Mouse (Mus musculus): ENCODE results near the gene Cyp2c55. TPM values are rescaled to one million over a fixed set of nuclear protein-coding genes. Genes with fewer than 3 reads are reported as not detected.

Cyp2c55 gene
- polyA plus RNA-seq (2015; fragmentation: Nextera tagmentation; extraction: Ambion mirVana): not detected in 2 replicates

- Histone ChIP-seq H3K4me1 (ENCODE audit: control insufficient read depth, low read depth, low read length) (no peaks in the 10 kb centered on the region), H3K9me3 (replicated peaks; ENCODE audit: control insufficient read depth, low read length) (no peaks in the 10 kb centered on the region), H3K4me2 (ENCODE audit: low read depth, low read length) (no peak within 1 kb of the TSS), H3K36me3 (ENCODE audit: control insufficient read depth, insufficient read depth) (no peaks in the 10 kb centered on the region), H3K9ac (ENCODE audit: low read depth, low read length) (no peak within 1 kb of the TSS), H3K27ac (ENCODE audit: low read length) (no peak within 1 kb of the TSS), H3K27me3 (ENCODE audit: control insufficient read depth, insufficient read depth, low read depth, low read length) (no peaks in the 10 kb centered on the region), H3K4me3 (ENCODE audit: low read depth, low read length) (no peak within 1 kb of the TSS)
- ATAC-seq (ENCODE audit: low read depth): no peak
These were observed at the start of gene Cyp2c55 for GRCm38 (mm10) chr19:39006715-39007114. Gene Cyp2c55 (plus strand): TSS chr19:39007019.

- WGBS (ENCODE audit: insufficient replicate concordance): 82% methylated on average over 6 of the region's 6 CpGs
- ATAC-seq (ENCODE audit: low read depth): no peak
- Histone ChIP-seq H3K9me3 (replicated peaks; ENCODE audit: control insufficient read depth, low read length) (no peaks in the 10 kb centered on the region), H3K4me2 (ENCODE audit: low read depth, low read length) (no peak overlapping the region), H3K4me1 (ENCODE audit: control insufficient read depth, low read depth, low read length) (no peaks in the 10 kb centered on the region), H3K27ac (ENCODE audit: low read length) (no peak overlapping the region), H3K27me3 (ENCODE audit: control insufficient read depth, insufficient read depth, low read depth, low read length) (no peaks in the 10 kb centered on the region), H3K4me3 (ENCODE audit: low read depth, low read length) (no peak overlapping the region), H3K36me3 (ENCODE audit: control insufficient read depth, insufficient read depth) (peaks cover 6% of the 10 kb centered on the region), H3K9ac (ENCODE audit: low read depth, low read length) (no peak overlapping the region)
These were observed 36.1 kb upstream of the Cyp2c55 start for GRCm38 (mm10) chr19:38970741-38971140.

GRCm38 (mm10) chr19:38972581-38972980, 34.2 kb upstream of the Cyp2c55 start:
- 65% methylated on average over 5 of the region's 5 CpGs for WGBS (ENCODE audit: insufficient replicate concordance)
- Histone ChIP-seq H3K4me3 (ENCODE audit: low read depth, low read length) (no peak overlapping the region), H3K9ac (ENCODE audit: low read depth, low read length) (no peak overlapping the region), H3K4me2 (ENCODE audit: low read depth, low read length) (no peak overlapping the region), H3K4me1 (ENCODE audit: control insufficient read depth, low read depth, low read length) (no peaks in the 10 kb centered on the region), H3K9me3 (replicated peaks; ENCODE audit: control insufficient read depth, low read length) (no peaks in the 10 kb centered on the region), H3K36me3 (ENCODE audit: control insufficient read depth, insufficient read depth) (peaks cover 6% of the 10 kb centered on the region), H3K27me3 (ENCODE audit: control insufficient read depth, insufficient read depth, low read depth, low read length) (no peaks in the 10 kb centered on the region), H3K27ac (ENCODE audit: low read length) (no peak overlapping the region)
- no peak for ATAC-seq (ENCODE audit: low read depth)

- no peak overlapping the region for H3K9ac ChIP-seq (ENCODE audit: low read depth, low read length)
- no peaks in the 10 kb centered on the region for H3K27me3 ChIP-seq (ENCODE audit: control insufficient read depth, insufficient read depth, low read depth, low read length)
- 50% methylated on average over 7 of the region's 7 CpGs for WGBS (ENCODE audit: insufficient replicate concordance)
- H3K4me2 ChIP-seq (ENCODE audit: low read depth, low read length): no peak overlapping the region
- H3K4me1 ChIP-seq (ENCODE audit: control insufficient read depth, low read depth, low read length): no peaks in the 10 kb centered on the region
- H3K9me3 ChIP-seq (replicated peaks; ENCODE audit: control insufficient read depth, low read length): no peaks in the 10 kb centered on the region
- peaks cover 6% of the 10 kb centered on the region for H3K36me3 ChIP-seq (ENCODE audit: control insufficient read depth, insufficient read depth)
- no peak overlapping the region for H3K27ac ChIP-seq (ENCODE audit: low read length)
- no peak overlapping the region for H3K4me3 ChIP-seq (ENCODE audit: low read depth, low read length)
- ATAC-seq (ENCODE audit: low read depth): no peak
These were observed 33.2 kb upstream of the Cyp2c55 start for GRCm38 (mm10) chr19:38973666-38974065.

GRCm38 (mm10) chr19:38976269-38976668, 30.6 kb upstream of the Cyp2c55 start:
- H3K9ac ChIP-seq (ENCODE audit: low read depth, low read length): no peak overlapping the region
- no peaks in the 10 kb centered on the region; the same call in 1 of the 2 replicates for H3K36me3 ChIP-seq (ENCODE audit: control insufficient read depth, insufficient read depth)
- no peak overlapping the region for H3K4me2 ChIP-seq (ENCODE audit: low read depth, low read length)
- H3K4me3 ChIP-seq (ENCODE audit: low read depth, low read length): no peak overlapping the region
- H3K9me3 ChIP-seq (replicated peaks; ENCODE audit: control insufficient read depth, low read length): no peaks in the 10 kb centered on the region
- no peak overlapping the region for H3K27ac ChIP-seq (ENCODE audit: low read length)
- H3K27me3 ChIP-seq (ENCODE audit: control insufficient read depth, insufficient read depth, low read depth, low read length): no peaks in the 10 kb centered on the region
- ATAC-seq (ENCODE audit: low read depth): no peak
- H3K4me1 ChIP-seq (ENCODE audit: control insufficient read depth, low read depth, low read length): no peaks in the 10 kb centered on the region

GRCm38 (mm10) chr19:38981966-38982365, 24.9 kb upstream of the Cyp2c55 start:
- Histone ChIP-seq H3K9me3 (replicated peaks; ENCODE audit: control insufficient read depth, low read length) (no peaks in the 10 kb centered on the region), H3K27me3 (ENCODE audit: control insufficient read depth, insufficient read depth, low read depth, low read length) (no peaks in the 10 kb centered on the region), H3K27ac (ENCODE audit: low read length) (no peak overlapping the region), H3K4me3 (ENCODE audit: low read depth, low read length) (no peak overlapping the region), H3K4me2 (ENCODE audit: low read depth, low read length) (no peak overlapping the region), H3K9ac (ENCODE audit: low read depth, low read length) (no peak overlapping the region), H3K36me3 (ENCODE audit: control insufficient read depth, insufficient read depth) (no peaks in the 10 kb centered on the region), H3K4me1 (ENCODE audit: control insufficient read depth, low read depth, low read length) (no peaks in the 10 kb centered on the region)
- ATAC-seq (ENCODE audit: low read depth): no peak
- WGBS (ENCODE audit: insufficient replicate concordance): 0% methylated on average over 1 of the region's 1 CpGs

GRCm38 (mm10) chr19:38998248-38998647, 8.6 kb upstream of the Cyp2c55 start:
- Histone ChIP-seq H3K27me3 (ENCODE audit: control insufficient read depth, insufficient read depth, low read depth, low read length) (no peaks in the 10 kb centered on the region), H3K36me3 (ENCODE audit: control insufficient read depth, insufficient read depth) (no peaks in the 10 kb centered on the region), H3K4me3 (ENCODE audit: low read depth, low read length) (no peak overlapping the region), H3K4me2 (ENCODE audit: low read depth, low read length) (no peak overlapping the region), H3K9me3 (replicated peaks; ENCODE audit: control insufficient read depth, low read length) (no peaks in the 10 kb centered on the region), H3K4me1 (ENCODE audit: control insufficient read depth, low read depth, low read length) (no peaks in the 10 kb centered on the region), H3K9ac (ENCODE audit: low read depth, low read length) (no peak overlapping the region), H3K27ac (ENCODE audit: low read length) (no peak overlapping the region)
- WGBS (ENCODE audit: insufficient replicate concordance): 59% methylated on average over 4 of the region's 4 CpGs
- ATAC-seq (ENCODE audit: low read depth): no peak

GRCm38 (mm10) chr19:38998676-38999075, 8.1 kb upstream of the Cyp2c55 start:
- H3K36me3 ChIP-seq (ENCODE audit: control insufficient read depth, insufficient read depth): no peaks in the 10 kb centered on the region
- H3K4me3 ChIP-seq (ENCODE audit: low read depth, low read length): no peak overlapping the region
- H3K4me2 ChIP-seq (ENCODE audit: low read depth, low read length): no peak overlapping the region
- H3K9ac ChIP-seq (ENCODE audit: low read depth, low read length): no peak overlapping the region
- no peak overlapping the region for H3K27ac ChIP-seq (ENCODE audit: low read length)
- no peaks in the 10 kb centered on the region for H3K9me3 ChIP-seq (replicated peaks; ENCODE audit: control insufficient read depth, low read length)
- no peak for ATAC-seq (ENCODE audit: low read depth)
- 54% methylated on average over 1 of the region's 1 CpGs for WGBS (ENCODE audit: insufficient replicate concordance)
- no peaks in the 10 kb centered on the region for H3K4me1 ChIP-seq (ENCODE audit: control insufficient read depth, low read depth, low read length)
- no peaks in the 10 kb centered on the region for H3K27me3 ChIP-seq (ENCODE audit: control insufficient read depth, insufficient read depth, low read depth, low read length)

GRCm38 (mm10) chr19:39005132-39005531, 1.7 kb upstream of the Cyp2c55 start:
- Histone ChIP-seq H3K36me3 (ENCODE audit: control insufficient read depth, insufficient read depth) (no peaks in the 10 kb centered on the region), H3K4me2 (ENCODE audit: low read depth, low read length) (no peak overlapping the region), H3K27ac (ENCODE audit: low read length) (no peak overlapping the region), H3K9me3 (replicated peaks; ENCODE audit: control insufficient read depth, low read length) (no peaks in the 10 kb centered on the region), H3K4me3 (ENCODE audit: low read depth, low read length) (no peak overlapping the region), H3K27me3 (ENCODE audit: control insufficient read depth, insufficient read depth, low read depth, low read length) (no peaks in the 10 kb centered on the region), H3K9ac (ENCODE audit: low read depth, low read length) (no peak overlapping the region), H3K4me1 (ENCODE audit: control insufficient read depth, low read depth, low read length) (no peaks in the 10 kb centered on the region)
- ATAC-seq (ENCODE audit: low read depth): no peak
- 64% methylated on average over 1 of the region's 1 CpGs for WGBS (ENCODE audit: insufficient replicate concordance)

- ATAC-seq (ENCODE audit: low read depth): no peak
- H3K4me1 ChIP-seq (ENCODE audit: control insufficient read depth, low read depth, low read length): no peaks in the 10 kb centered on the region
- WGBS (ENCODE audit: insufficient replicate concordance): 81% methylated on average over 1 of the region's 1 CpGs
- no peak overlapping the region for H3K9ac ChIP-seq (ENCODE audit: low read depth, low read length)
- no peak overlapping the region for H3K27ac ChIP-seq (ENCODE audit: low read length)
- H3K4me2 ChIP-seq (ENCODE audit: low read depth, low read length): no peak overlapping the region
- H3K27me3 ChIP-seq (ENCODE audit: control insufficient read depth, insufficient read depth, low read depth, low read length): no peaks in the 10 kb centered on the region
- H3K36me3 ChIP-seq (ENCODE audit: control insufficient read depth, insufficient read depth): no peaks in the 10 kb centered on the region
- no peaks in the 10 kb centered on the region for H3K9me3 ChIP-seq (replicated peaks; ENCODE audit: control insufficient read depth, low read length)
- no peak overlapping the region for H3K4me3 ChIP-seq (ENCODE audit: low read depth, low read length)
These were observed 51.1 kb downstream of the Cyp2c55 start for GRCm38 (mm10) chr19:39057928-39058327.
